Mouse (Mus musculus) cerebellum, adult 11 months (tissue): ENCODE results near the gene Tnpo1.
"Not testable (repeated sequence)": the region's sequence is repeated elsewhere in the genome, so short reads cannot be mapped to it uniquely, and the experiment has no call there.

Source experiments
- DNase-seq: peaks from one replicate; pipeline ENCODE4 v3.0.0; 2022

Tnpo1 gene

DNA sequence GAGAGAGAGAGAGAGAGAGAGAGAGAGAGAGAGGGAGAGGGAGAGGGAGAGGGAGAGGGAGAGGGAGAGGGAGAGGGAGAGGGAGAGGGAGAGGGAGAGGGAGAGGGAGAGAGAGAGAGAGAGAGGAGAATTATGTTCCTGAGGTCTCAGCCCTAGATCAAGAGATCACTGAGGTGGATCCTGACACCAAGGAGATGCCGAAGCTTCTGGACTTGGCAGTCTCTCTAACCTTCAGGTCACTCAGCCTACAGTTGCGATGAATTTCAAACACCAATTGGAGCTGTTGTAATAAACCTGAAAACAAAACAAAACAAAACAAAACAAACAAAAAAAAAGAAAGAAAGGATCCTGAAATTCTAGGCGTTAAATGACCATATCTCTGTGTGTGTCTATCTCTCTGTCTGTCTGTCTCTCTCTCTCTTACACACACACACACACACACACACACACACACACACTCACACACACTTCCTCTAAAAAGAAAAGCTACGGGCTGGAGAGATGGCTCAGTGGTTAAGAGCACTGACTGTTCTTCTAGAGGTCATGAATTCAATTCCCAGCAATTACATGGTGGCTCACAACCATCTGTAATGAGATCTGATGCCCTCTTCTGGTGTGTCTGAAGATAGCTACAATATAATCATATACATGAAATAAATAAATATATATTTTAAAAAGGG lies 109.1 kb downstream of the Tnpo1 start:
- DNase-seq: not testable (repeated sequence)

- no peak for DNase-seq
Measured at GRCm38 (mm10) chr13:98816571-98816970, 109.6 kb downstream of the Tnpo1 start.

GRCm38 (mm10) chr13:98815147-98815785 lies 110.9 kb downstream of the Tnpo1 start, which contains the start of gene Fcho2:
Gene Fcho2, minus strand, starts transcription at chr13:98815449.
- peak; percentile 95 for DNase-seq

DNA sequence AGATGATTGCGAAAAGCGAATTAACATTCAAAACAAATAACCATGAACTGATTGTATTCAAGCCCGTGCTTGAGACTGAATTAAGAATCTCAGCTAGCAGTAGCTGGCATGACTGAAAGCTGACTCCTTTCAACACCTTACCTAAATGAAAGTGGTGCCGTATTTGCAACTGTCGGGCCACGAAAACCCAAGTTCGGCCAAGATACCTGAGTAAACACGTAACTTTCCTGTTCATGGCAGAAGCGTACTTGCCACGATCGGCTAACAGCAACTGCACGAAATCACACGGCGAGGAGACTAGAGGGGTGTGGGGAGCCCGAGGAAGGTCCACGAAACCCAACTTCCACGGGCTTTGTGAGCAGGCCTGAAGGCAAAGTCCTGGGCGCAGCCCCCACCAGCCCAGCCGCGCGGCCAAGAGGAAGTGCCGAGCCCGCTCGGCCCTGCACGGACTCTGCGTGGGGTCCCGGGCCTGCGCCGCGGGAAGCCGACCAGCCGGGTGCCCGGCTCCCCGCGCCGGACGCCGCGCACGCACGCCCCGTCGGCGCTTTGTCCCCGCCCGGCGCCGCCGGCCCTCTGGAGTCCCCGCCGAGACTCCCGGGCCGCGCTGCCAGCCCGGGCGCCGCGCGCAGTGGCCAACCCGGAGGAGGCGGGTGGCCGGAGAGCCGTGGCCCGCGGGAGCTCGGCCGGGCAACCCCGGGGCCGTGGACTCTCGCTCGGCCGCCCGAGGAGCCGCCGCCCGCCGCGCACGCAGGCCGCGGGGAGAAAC lies 111.7 kb downstream of the Tnpo1 start:
- DNase-seq: no peak

DNA sequence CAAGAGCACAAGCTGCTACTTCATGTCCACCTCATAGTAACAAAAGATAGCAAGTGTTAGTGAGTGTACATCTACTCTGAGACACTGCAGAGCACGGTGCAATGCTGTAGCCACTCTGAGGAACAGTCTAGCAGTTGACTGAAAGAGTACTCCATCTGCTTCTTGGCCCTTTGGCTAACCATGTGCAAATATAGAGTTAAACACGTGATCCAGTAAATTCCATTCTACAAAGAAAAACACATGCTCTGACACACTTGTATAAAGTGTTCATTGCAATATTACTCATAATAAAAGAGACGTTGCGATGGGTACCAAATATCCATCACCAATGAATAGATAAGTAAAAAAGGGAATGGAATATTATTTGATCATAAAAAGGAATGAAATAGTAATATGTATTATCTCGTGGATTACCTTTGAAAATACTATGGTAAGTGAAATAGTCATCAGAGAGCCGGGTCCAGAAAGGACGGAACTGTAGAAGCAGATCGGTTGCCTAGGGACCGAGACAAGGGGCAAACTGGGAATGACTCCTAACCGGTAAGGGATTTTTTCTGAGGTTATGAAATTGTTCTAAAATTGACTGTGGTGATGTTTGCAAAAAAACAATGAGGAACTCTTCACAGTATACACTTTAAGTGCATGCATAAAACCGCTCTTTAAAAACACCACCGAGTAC lies 112.4 kb downstream of the Tnpo1 start:
- no peak for DNase-seq

GRCm38 (mm10) chr13:98813167-98813566 lies 113.0 kb downstream of the Tnpo1 start:
- DNase-seq: no peak

- DNase-seq: no peak
Measured at GRCm38 (mm10) chr13:98812285-98812684, 113.9 kb downstream of the Tnpo1 start.

DNA sequence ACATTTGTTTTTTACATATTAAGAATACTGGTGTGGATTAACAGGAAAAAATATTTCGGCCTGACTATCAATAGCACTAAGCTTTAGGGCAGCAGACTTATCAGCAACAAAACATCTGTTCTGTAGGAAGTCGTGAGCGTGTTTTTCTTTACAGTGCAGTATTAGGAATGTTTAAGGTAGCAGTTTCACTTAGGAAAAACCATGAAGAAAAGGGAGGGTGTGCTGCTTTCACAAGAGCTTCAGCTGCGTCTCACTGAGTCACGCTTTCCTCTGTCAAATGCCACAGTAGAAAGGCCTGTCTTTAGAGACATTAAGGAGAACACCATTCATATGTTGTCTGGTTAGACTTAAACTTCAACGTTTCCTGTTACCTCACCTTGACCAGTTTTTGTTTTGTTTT lies 116.0 kb downstream of the Tnpo1 start:
- DNase-seq: no peak

DNA sequence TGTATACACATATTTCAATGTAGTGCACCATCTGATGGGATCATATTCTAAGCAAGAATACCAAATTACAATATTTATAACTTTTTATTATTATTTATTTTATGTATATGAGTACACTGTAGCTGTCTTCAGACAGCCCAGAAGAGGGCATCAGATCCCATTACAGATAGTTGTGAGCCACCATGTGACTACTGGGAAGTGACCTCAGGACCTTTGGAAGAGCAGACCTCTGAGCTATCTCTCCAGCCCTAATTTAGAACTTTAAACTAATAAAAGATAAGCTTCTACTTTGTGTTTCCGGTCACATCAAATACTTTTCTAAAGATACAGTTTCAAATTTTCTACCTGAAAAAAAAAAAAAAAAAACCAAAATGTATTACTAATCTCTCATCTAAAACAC lies 117.1 kb downstream of the Tnpo1 start:
- DNase-seq: no peak

DNA sequence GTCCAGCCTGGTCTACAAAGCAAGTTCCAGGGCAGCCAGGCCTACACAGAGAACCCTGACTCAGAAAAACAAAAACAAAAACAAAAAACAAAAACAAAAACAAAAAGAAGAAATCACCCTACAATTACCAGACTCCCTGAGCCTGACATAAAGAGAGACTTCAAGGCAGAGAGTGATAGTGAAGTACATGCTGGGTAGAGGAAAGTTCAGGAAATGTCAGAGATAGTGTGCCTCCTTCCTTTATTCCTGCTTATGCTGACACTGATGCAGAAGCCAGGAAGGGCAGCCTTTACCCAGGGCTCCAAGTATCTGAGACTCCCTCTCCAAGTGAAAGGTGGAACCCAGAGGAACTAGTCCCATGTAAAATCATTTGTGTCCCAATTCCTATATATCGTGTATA lies 121.7 kb downstream of the Tnpo1 start:
- DNase-seq: no peak

DNA sequence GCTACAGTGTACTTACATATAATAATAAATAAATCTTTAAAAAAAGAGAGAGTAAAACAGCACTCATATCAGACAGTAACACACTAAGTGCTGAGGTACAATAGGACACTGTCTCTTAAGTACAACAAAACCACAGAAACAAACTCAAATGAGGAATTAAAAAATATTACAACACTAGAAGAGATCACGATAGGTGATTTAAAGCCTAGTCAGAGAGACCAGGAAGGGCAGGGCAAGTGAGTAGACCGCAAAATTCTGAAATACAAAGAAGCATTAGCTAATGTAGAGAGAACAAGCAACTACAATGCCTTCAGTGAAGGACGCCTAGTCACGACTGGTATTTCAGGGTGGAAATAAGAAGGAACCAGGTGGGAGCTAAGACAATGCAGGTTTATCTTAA lies 122.5 kb downstream of the Tnpo1 start:
- no peak for DNase-seq

GRCm38 (mm10) chr13:98802957-98803356 lies 123.2 kb downstream of the Tnpo1 start:
- no peak for DNase-seq

GRCm38 (mm10) chr13:98795511-98795910 lies 130.7 kb downstream of the Tnpo1 start:
- no peak for DNase-seq

DNA sequence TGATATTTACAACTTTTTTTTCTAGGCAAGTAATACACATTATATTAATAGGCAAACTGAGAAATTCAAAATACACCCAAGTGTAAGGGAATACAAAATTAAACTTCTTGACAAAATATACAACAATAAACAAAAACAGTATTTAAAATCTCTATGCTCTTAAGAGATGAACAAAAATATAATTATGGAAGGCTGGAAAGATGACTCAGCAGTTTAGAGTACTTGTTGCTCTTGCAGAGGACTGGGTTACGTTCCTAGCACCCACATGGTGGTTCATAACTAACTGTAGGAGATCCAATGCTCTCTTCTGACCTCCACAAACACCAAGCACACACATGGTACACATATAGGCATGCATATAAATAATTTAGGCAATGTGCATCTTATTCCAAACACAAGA lies 133.3 kb downstream of the Tnpo1 start:
- no peak for DNase-seq

GRCm38 (mm10) chr13:98791693-98792092 lies 134.5 kb downstream of the Tnpo1 start:
- no peak for DNase-seq
